Mouse (Mus musculus) liver, postnatal 0 days (tissue): ENCODE measurements at regions not wholly inside any gene's neighbourhood (a gene's known extent, or its start where the extent isn't known, plus 50 kb on each side); places are given as distances from the start of the nearest gene placed in this dataset.

ENCODE experiments used
- CTCF ChIP-seq: sonication (generic); IDR thresholded peaks from 2 replicates; pipeline ENCODE4 v1.5.1; 2016; ENCODE audit warnings: antibody characterized with exemption, low read depth
- EP300 ChIP-seq: IDR thresholded peaks from 2 replicates; pipeline ENCODE4 v1.6.1; 2016; ENCODE audit warnings: antibody characterized with exemption, low read depth, mild to moderate bottlenecking

DNA sequence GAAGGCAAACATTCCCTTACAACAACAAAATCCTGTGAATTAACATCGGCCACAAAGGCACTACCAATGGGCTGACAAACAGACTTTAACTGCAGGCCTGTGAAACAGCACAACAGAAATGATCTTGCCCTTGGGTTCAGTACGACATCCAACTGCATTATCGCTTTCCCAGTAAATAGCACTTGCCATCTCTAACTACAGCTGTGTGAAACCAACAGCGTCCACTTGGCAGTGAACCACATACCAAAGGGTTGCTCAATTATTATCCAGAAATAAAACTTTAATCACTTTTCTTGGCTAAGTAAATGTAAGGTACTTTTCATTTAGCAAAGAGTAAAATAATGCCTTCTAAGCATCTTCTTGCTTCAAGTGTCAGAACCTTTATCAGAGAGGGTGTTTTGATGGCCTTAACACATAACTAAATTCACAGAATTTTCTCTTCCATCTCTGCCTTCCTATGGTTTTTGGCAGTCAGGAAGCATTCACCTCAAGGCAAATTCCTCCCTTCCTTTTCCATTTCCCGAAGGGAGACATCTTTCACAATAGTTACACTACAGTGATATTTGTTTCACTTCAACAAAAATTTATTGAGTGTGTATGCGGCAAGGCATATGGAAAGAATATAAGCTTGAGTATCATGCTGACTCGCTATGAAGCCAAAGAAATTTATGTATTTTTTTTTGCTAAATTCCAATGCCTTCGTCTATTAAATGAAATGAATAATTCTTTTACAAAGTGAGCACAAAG lies 178.9 kb upstream of the Mpdz start:
- TF ChIP-seq EP300 (no peak), CTCF (no peak)
